Mouse (Mus musculus) gastrocnemius, postnatal 4 days (tissue): ENCODE results near the gene Arrdc4. TPM values are rescaled to one million over a fixed set of nuclear protein-coding genes. Genes with fewer than 3 reads are reported as not detected.

Source experiments
- DNase-seq, 2 experiments: peaks; one replicate each; pipeline ENCODE4 v3.0.0; 2021 to 2022; ENCODE audit warnings: low spot score in 2 of 2, mixed read lengths in 2 of 2
- total RNA-seq, 2 experiments: library from RNA; stranded (reverse); gene quantifications; 2 replicates each; pipeline ENCODE4 v1.2.3; 2021

Gene Arrdc4
- total RNA-seq, 2 experiments from 2014 or later: 15.6 to 15.9 TPM

- DNase-seq: no peak
These were observed 36.1 kb downstream of the Arrdc4 start for GRCm38 (mm10) chr7:68712928-68713327.

- DNase-seq: no peak
These were observed 36.6 kb downstream of the Arrdc4 start for GRCm38 (mm10) chr7:68712425-68712824.

- DNase-seq: no peak
These were observed 39.8 kb downstream of the Arrdc4 start for GRCm38 (mm10) chr7:68709319-68709573.

GRCm38 (mm10) chr7:68708563-68709318 lies 40.3 kb downstream of the Arrdc4 start:
- DNase-seq: no peak

- no peak for DNase-seq
These were observed 43.9 kb downstream of the Arrdc4 start for GRCm38 (mm10) chr7:68705162-68705561.

- DNase-seq: no peak
These were observed 51.7 kb downstream of the Arrdc4 start for GRCm38 (mm10) chr7:68697313-68697712.

GRCm38 (mm10) chr7:68696908-68697307 lies 52.1 kb downstream of the Arrdc4 start:
- DNase-seq: no peak

- no peak for DNase-seq
These were observed 52.6 kb downstream of the Arrdc4 start for GRCm38 (mm10) chr7:68696446-68696845.

GRCm38 (mm10) chr7:68692731-68693130 lies 56.3 kb downstream of the Arrdc4 start:
- DNase-seq: no peak

- DNase-seq: no peak
These were observed 57.6 kb downstream of the Arrdc4 start for GRCm38 (mm10) chr7:68691454-68691853.

GRCm38 (mm10) chr7:68687140-68687611 lies 61.9 kb downstream of the Arrdc4 start:
- no peak for DNase-seq
